Mouse (Mus musculus) CH12.LX (cell line): ENCODE measurements at regions not wholly inside any gene's neighbourhood (a gene's known extent, or its start where the extent isn't known, plus 50 kb on each side); places are given as distances from the start of the nearest gene placed in this dataset.

Source experiments
- DNase-seq: peaks from one replicate; pipeline ENCODE4 v3.0.0-alpha.2; 2013; ENCODE audit errors: extremely low read depth
- H3K27ac ChIP-seq: 2 replicates; pipeline ENCODE4 v1.5.1; 2012; ENCODE audit warnings: low read depth, mild to moderate bottlenecking, control low read depth, moderate library complexity; ENCODE audit not compliant: insufficient read depth
- H3K27me3 ChIP-seq: replicated peaks from 2 replicates; pipeline ENCODE3; 2012; ENCODE audit warnings: inconsistent platforms
- H3K36me3 ChIP-seq, 2 experiments: replicated peaks in 1 of 2; 2 replicates each; pipeline versions ENCODE3 to v1.6.1; 2012; ENCODE audit warnings: inconsistent platforms in 1 of 2, low read length in 1 of 2, mild to moderate bottlenecking in 1 of 2, mixed read lengths in 1 of 2, moderate library complexity in 1 of 2; ENCODE audit not compliant: control insufficient read depth in 1 of 2, insufficient read depth in 1 of 2
- H3K4me1 ChIP-seq, 2 experiments: 2 replicates each; pipeline ENCODE4 v1.6.1; 2012; ENCODE audit warnings: inconsistent platforms in 1 of 2, moderate library complexity in 1 of 2; ENCODE audit not compliant: insufficient read depth in 2 of 2, control insufficient read depth in 1 of 2
- H3K4me2 ChIP-seq: 2 replicates; pipeline ENCODE4 v1.6.1; 2012; ENCODE audit warnings: low read depth, mild to moderate bottlenecking, control low read depth; ENCODE audit not compliant: poor library complexity, insufficient read depth, severe bottlenecking
- H3K4me3 ChIP-seq, 3 experiments: fragments of 150-350 bp in 1 of 3; sonication (generic) in 1 of 3; replicated peaks in 1 of 3; 2 replicates each; pipeline versions ENCODE3 to v1.5.1; 2011 to 2012; ENCODE audit warnings: low read depth in 2 of 3, low read length in 2 of 3, mild to moderate bottlenecking in 2 of 3, moderate library complexity in 2 of 3, control low read depth in 1 of 3, improper control_type of control experiment in 1 of 3, inconsistent platforms in 1 of 3, mixed read lengths in 1 of 3; ENCODE audit not compliant: poor library complexity in 1 of 3
- H3K79me2 ChIP-seq: replicated peaks from 2 replicates; pipeline ENCODE4 v1.6.1; 2012; ENCODE audit warnings: mild to moderate bottlenecking, moderate library complexity; ENCODE audit not compliant: control insufficient read depth, poor library complexity, insufficient read depth, severe bottlenecking; ENCODE audit errors: extremely low read depth
- H3K9ac ChIP-seq: 2 replicates; pipeline ENCODE4 v1.6.1; 2012; ENCODE audit warnings: low read depth, mild to moderate bottlenecking, control low read depth, moderate library complexity; ENCODE audit not compliant: insufficient read depth
- H3K9me3 ChIP-seq: replicated peaks from 2 replicates; pipeline ENCODE3; 2012; ENCODE audit warnings: low read length, inconsistent platforms, mixed read lengths
- BHLHE40 ChIP-seq: IDR thresholded peaks from 2 replicates; pipeline ENCODE4 v1.6.1; 2011; ENCODE audit warnings: mild to moderate bottlenecking, low read depth, low read length, improper control_type of control experiment
- CHD2 ChIP-seq: IDR thresholded peaks from 2 replicates; pipeline ENCODE4 v1.6.1; 2011; ENCODE audit warnings: low read length, improper control_type of control experiment
- CTCF ChIP-seq, 2 experiments: IDR thresholded peaks in 1 of 2; conservative IDR thresholded peaks in 1 of 2; 2 replicates each; pipeline ENCODE4 v1.5.1; 2011 to 2012; ENCODE audit warnings: low read depth in 2 of 2, low read length in 2 of 2, improper control_type of control experiment in 1 of 2, inconsistent platforms in 1 of 2, mild to moderate bottlenecking in 1 of 2, moderate library complexity in 1 of 2
- ELF1 ChIP-seq: IDR thresholded peaks from 2 replicates; pipeline ENCODE4 v1.6.1; 2014; ENCODE audit warnings: low read depth, mild to moderate bottlenecking, inconsistent platforms, low read length, improper control_type of control experiment
- EP300 ChIP-seq: IDR thresholded peaks from 2 replicates; pipeline ENCODE4 v1.6.1; 2011; ENCODE audit warnings: low read length, improper control_type of control experiment
- GABPA ChIP-seq: IDR thresholded peaks from 2 replicates; pipeline ENCODE4 v1.6.1; 2012; ENCODE audit warnings: low read depth, low read length, improper control_type of control experiment, inconsistent platforms; ENCODE audit not compliant: insufficient replicate concordance
- HCFC1 ChIP-seq: IDR thresholded peaks from 2 replicates; pipeline ENCODE4 v1.6.1; 2012; ENCODE audit warnings: low read depth, mild to moderate bottlenecking, inconsistent platforms, low read length, improper control_type of control experiment
- KAT2A ChIP-seq: IDR thresholded peaks from 2 replicates; pipeline ENCODE4 v1.6.1; 2012; ENCODE audit warnings: low read length, improper control_type of control experiment, inconsistent platforms; ENCODE audit not compliant: insufficient replicate concordance
- MEF2A ChIP-seq: IDR thresholded peaks from 2 replicates; pipeline ENCODE4 v1.6.1; 2014; ENCODE audit warnings: low read depth, mild to moderate bottlenecking, inconsistent platforms, low read length, improper control_type of control experiment, borderline replicate concordance
- MXI1 ChIP-seq: IDR thresholded peaks from 2 replicates; pipeline ENCODE4 v1.6.1; 2011; ENCODE audit warnings: mild to moderate bottlenecking, low read depth, low read length, improper control_type of control experiment
- NRF1 ChIP-seq: IDR thresholded peaks from 2 replicates; pipeline ENCODE4 v1.6.1; 2014; ENCODE audit warnings: low read depth, mild to moderate bottlenecking, inconsistent platforms, low read length, improper control_type of control experiment, moderate library complexity
- RAD21 ChIP-seq: IDR thresholded peaks from 2 replicates; pipeline ENCODE4 v1.6.1; 2011; ENCODE audit warnings: low read depth, mild to moderate bottlenecking, low read length, improper control_type of control experiment, moderate library complexity
- SMC3 ChIP-seq: IDR thresholded peaks from 2 replicates; pipeline ENCODE4 v1.6.1; 2011; ENCODE audit warnings: low read depth, low read length, improper control_type of control experiment
- TBP ChIP-seq: conservative IDR thresholded peaks from 2 replicates; pipeline ENCODE4 v1.6.1; 2011; ENCODE audit warnings: low read depth, low read length, improper control_type of control experiment
- ZC3H11A ChIP-seq: IDR thresholded peaks from 2 replicates; pipeline ENCODE4 v1.6.1; 2012; ENCODE audit warnings: low read depth, mild to moderate bottlenecking, inconsistent platforms, low read length, improper control_type of control experiment
- ZKSCAN1 ChIP-seq: IDR thresholded peaks from 2 replicates; pipeline ENCODE4 v1.6.1; 2012; ENCODE audit warnings: low read depth, inconsistent platforms, low read length, improper control_type of control experiment, borderline replicate concordance
- ZMIZ1 ChIP-seq: IDR thresholded peaks from 2 replicates; pipeline ENCODE4 v1.6.1; 2012; ENCODE audit warnings: low read depth, mild to moderate bottlenecking, inconsistent platforms, low read length, improper control_type of control experiment
- ZNF384 ChIP-seq: IDR thresholded peaks from 2 replicates; pipeline ENCODE4 v1.6.1; 2012; ENCODE audit warnings: low read depth, low read length, improper control_type of control experiment, inconsistent platforms
- dilution Hi-C: fragments of 300-500 bp; cut with MboI; formaldehyde crosslinking; loops from 2 replicates; pipeline ENCODE4 v1.14.3; 2020; ENCODE audit warnings: low sequenced_read_pairs; ENCODE audit not compliant: extremely low pct_unique_long_range_greater_than_20kb, extremely low pct_ligation_motif_present
- in situ Hi-C: fragments of 300-500 bp; cut with MboI; formaldehyde crosslinking; loops from 3 replicates; pipeline ENCODE4 v1.14.3; 2019; ENCODE audit warnings: low sequenced_read_pairs, low pct_ligation_motif_present, low pct_unique_long_range_greater_than_20kb, mixed read lengths

- Histone ChIP-seq H3K4me2 (no peak overlapping the region), H3K36me3 (no peaks in the 10 kb centered on the region), H3K4me3 (no peak overlapping the region), H3K9ac (no peak overlapping the region), H3K4me1 (no peaks in the 10 kb centered on the region), H3K27me3 (no peaks in the 10 kb centered on the region), H3K9me3 (peaks cover 67% of the 10 kb centered on the region)
- dilution Hi-C loops = no loop called here
- DNase-seq = no peak
- in situ Hi-C loops = no loop called here
- no peak for TF ChIP-seq BHLHE40
- TF ChIP-seq TBP = no peak
- no peak for TF ChIP-seq CHD2
- TF ChIP-seq ZKSCAN1 = no peak
- TF ChIP-seq ZMIZ1 = no peak
- no peak for TF ChIP-seq ELF1
- TF ChIP-seq SMC3 = no peak
- TF ChIP-seq RAD21 = no peak
- TF ChIP-seq HCFC1 = no peak
- no peak for TF ChIP-seq MEF2A
- TF ChIP-seq CTCF (conservative IDR thresholded peaks at IDR 0.05 in 1 of 2, IDR thresholded peaks at IDR 0.05 in 1 of 2; ENCODE audit: low read depth in 2 of 2, low read length in 2 of 2) = no peak
- TF ChIP-seq NRF1 = no peak
- TF ChIP-seq KAT2A = no peak
- TF ChIP-seq GABPA = no peak
- TF ChIP-seq ZC3H11A = no peak
- TF ChIP-seq, all 38 proteins: peak for 0
- Histone ChIP-seq H3K79me2 (no peaks in the 10 kb centered on the region), H3K27ac (no peak overlapping the region)
These were observed 895.1 kb downstream of the Tmem114 start for GRCm38 (mm10) chr16:7529811-7530210.

DNA sequence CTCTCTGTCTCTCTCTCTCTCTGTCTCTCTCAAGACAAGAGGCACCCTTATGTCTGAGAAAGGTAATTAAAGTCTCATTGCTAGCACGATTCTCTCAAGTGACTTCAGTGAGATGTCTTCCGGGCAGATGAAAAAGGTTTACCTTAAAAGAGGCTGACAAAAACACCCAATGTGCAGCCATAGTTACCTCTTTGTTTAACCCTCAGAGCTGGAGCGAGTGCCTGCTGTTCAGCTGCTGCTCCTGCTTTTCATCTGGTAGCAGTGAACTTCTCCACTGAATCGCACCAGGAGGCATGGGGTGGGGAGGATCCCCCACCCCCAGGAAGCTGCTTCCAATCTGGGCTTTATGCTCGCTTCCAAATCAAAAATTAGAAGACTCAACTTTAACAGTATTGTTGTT lies 896.0 kb downstream of the Tmem114 start:
- TF ChIP-seq NRF1 (no peak), MXI1 (no peak), MEF2A (no peak), ZNF384 (no peak), ELF1 (no peak), KAT2A (no peak), EP300 (no peak)
- Histone ChIP-seq H3K9me3 (peaks cover 67% of the 10 kb centered on the region), H3K4me3 (no peak overlapping the region), H3K27me3 (no peaks in the 10 kb centered on the region), H3K27ac (no peak overlapping the region), H3K4me2 (no peak overlapping the region), H3K9ac (no peak overlapping the region), H3K36me3 (no peaks in the 10 kb centered on the region), H3K4me1 (no peaks in the 10 kb centered on the region), H3K79me2 (no peaks in the 10 kb centered on the region)
- dilution Hi-C loops = no loop called here
- in situ Hi-C loops = no loop called here
- no peak for DNase-seq
